In the genomic region with DNA sequence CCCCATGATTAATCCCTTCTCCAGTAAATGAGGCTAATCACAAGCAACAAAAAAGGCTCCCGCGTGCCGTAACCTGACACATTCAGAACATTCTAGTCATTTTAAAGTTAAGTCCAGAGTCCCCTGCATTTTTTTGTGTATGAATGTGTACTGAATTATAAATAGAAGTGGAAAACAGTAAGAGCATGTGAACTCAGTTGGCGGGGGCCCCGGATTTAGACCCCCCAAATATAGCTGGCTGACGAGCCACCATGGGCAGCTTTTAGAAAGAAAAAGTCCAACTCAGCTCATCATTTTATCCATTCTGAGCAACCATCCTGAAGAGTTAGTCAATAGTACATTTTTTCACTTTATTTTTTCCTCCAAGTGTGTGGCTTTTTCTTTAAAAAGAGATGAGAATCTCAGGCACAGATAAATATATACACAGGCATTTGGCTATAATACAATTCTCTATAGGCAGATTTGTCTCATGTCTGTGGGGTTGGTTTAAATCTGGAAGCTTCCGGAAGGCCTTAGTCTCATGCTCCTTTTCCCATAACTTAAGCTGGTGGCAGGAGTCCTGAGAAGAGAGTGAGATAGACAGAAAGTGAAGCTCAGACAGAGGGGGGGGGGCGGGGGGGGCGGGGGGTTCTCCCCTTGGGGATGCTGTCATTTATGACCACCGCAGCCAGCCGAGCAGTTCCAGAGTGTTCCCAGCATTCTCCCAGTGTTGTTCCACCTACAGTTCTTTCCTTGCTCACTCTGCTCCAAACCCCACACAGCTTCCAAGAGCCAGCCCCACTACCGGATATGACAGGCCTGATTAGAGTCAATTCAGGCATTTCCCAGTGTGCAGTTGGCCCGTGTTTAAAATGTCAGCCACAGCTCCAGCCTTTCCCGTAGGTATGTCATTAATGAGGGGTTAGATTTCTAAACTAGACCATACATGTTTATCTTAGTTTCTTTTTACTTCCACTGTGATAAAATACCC, we compare ENCODE assay signal across 11 mouse cellular contexts. TPM values are rescaled to one million over a fixed set of nuclear protein-coding genes. Genes with fewer than 3 reads are reported as not detected.
DNase-seq lines count a peak whose midpoint lies in the region; ATAC-seq and TF ChIP-seq lines count a peak whose summit lies in the region.
"Had no signal": no experiment of that assay in that cellular context is flagged by ENCODE, and none has a peak within 500 bp of the region (broad histone marks: within the 10 kb centered on the region; RNA-seq: fewer than 3 reads in every experiment).

No protein-coding gene starts in this region.

- peak; percentile 30; the same call in 1 of the 2 replicates for TF ChIP-seq POLR2A in heart, adult 2 months (IDR thresholded peaks at IDR 0.05; ENCODE audit: insufficient read depth, low read depth, low read length)

- no peak overlapping the region for H3K9ac ChIP-seq in kidney, embryonic 14.5 days (ENCODE audit: low read depth, low read length)
- no peak overlapping the region for H3K9ac ChIP-seq in heart, adult 2 months (ENCODE audit: low read depth, low read length)
- H3K9ac ChIP-seq in lung, embryonic 16.5 days (ENCODE audit: low read length) = no peak overlapping the region
- H3K9ac ChIP-seq: neural tube, embryonic 12.5 days had no signal

- 0 out of 2 replicates have a peak, but pooled peaks have one; percentile 35 for TF ChIP-seq EP300 in heart, adult 2 months (IDR thresholded peaks at IDR 0.05; ENCODE audit: insufficient read depth, low read depth, low read length)

- peak; percentile 48; the same call in 1 of the 2 replicates for ATAC-seq in kidney, embryonic 14.5 days (ENCODE audit: low FRiP score, low TSS enrichment)
- ATAC-seq in lung, embryonic 16.5 days (ENCODE audit: low read depth) = peak; percentile 77
- ATAC-seq in megakaryocyte, adult 5-6 weeks (ENCODE audit: poor library complexity, severe bottlenecking) = no peak

- no peaks in the 10 kb centered on the region for H3K36me3 ChIP-seq in kidney, embryonic 14.5 days (ENCODE audit: control insufficient read depth, insufficient read depth, low read length)
- no peaks in the 10 kb centered on the region; the same call in 1 of the 2 replicates for H3K36me3 ChIP-seq in heart, adult 2 months (ENCODE audit: control insufficient read depth, insufficient read depth, low read length)
- H3K36me3 ChIP-seq in lung, embryonic 16.5 days (ENCODE audit: control insufficient read depth, insufficient read depth, low read length) = no peaks in the 10 kb centered on the region
- H3K36me3 ChIP-seq: neural tube, embryonic 12.5 days had no signal

- no peak overlapping the region for H3K4me3 ChIP-seq in kidney, embryonic 14.5 days (ENCODE audit: low read length)
- no peak overlapping the region for H3K4me3 ChIP-seq in heart, adult 2 months
- no peak overlapping the region for H3K4me3 ChIP-seq in lung, embryonic 16.5 days (ENCODE audit: low read length)
- H3K4me3 ChIP-seq: neural tube, embryonic 12.5 days had no signal

- no peak overlapping the region for H3K4me2 ChIP-seq in kidney, embryonic 14.5 days (replicated peaks; ENCODE audit: low read depth, low read length)
- no peak overlapping the region for H3K4me2 ChIP-seq in lung, embryonic 16.5 days (ENCODE audit: low read depth, low read length)
- H3K4me2 ChIP-seq: neural tube, embryonic 12.5 days had no signal

- 0 out of 2 replicates have a peak, but pooled peaks cover 3% of the 10 kb centered on the region for H3K4me1 ChIP-seq in kidney, embryonic 14.5 days (ENCODE audit: control insufficient read depth, insufficient read depth, low read length)
- H3K4me1 ChIP-seq in heart, adult 2 months (ENCODE audit: control insufficient read depth, insufficient read depth, low read length) = peaks cover 8% of the 10 kb centered on the region
- H3K4me1 ChIP-seq in lung, embryonic 16.5 days (replicated peaks; ENCODE audit: control insufficient read depth, insufficient read depth, low read length) = peaks cover 10% of the 10 kb centered on the region
- H3K4me1 ChIP-seq: neural tube, embryonic 12.5 days had no signal

- no peak for DNase-seq in kidney, postnatal 14 days
- peak; percentile 85 for DNase-seq in brain, adult 2 months (ENCODE audit: low read depth, low spot score)
- peak in 1 of 2 experiments; percentile 55 for DNase-seq in heart, adult 2 months
- DNase-seq in layer of hippocampus, postnatal 36 days = no peak
- DNase-seq in yolk sac, embryonic 10.5 days (ENCODE audit: low spot score) = no peak
- DNase-seq: gastrocnemius, postnatal 10 days; thymus, postnatal 36 days had no signal

- H3K27me3 ChIP-seq in kidney, embryonic 14.5 days (ENCODE audit: control insufficient read depth, insufficient read depth, low read length) = no peaks in the 10 kb centered on the region
- no peaks in the 10 kb centered on the region for H3K27me3 ChIP-seq in heart, adult 2 months (ENCODE audit: control insufficient read depth, insufficient read depth, low read length)
- no peaks in the 10 kb centered on the region for H3K27me3 ChIP-seq in lung, embryonic 16.5 days (ENCODE audit: control insufficient read depth, insufficient read depth, low read depth, low read length)
- H3K27me3 ChIP-seq: neural tube, embryonic 12.5 days had no signal

- 49% methylated on average over 14 of the region's 14 CpGs for WGBS in kidney, embryonic 14.5 days
- WGBS in heart, adult 2 months = 37% methylated on average over 14 of the region's 14 CpGs
- WGBS in lung, embryonic 16.5 days = 46% methylated on average over 14 of the region's 14 CpGs

- H3K79me2 ChIP-seq in heart, adult 2 months (replicated peaks; ENCODE audit: control insufficient read depth, insufficient read depth, low read length) = no peaks in the 10 kb centered on the region

- no peak for TF ChIP-seq CTCF in heart, adult 2 months (IDR thresholded peaks at IDR 0.05)

- intact Hi-C loops in heart, adult 2 months (cut with DNase I) = no loop called here

- H3K9me3 ChIP-seq in kidney, embryonic 14.5 days (ENCODE audit: control insufficient read depth, low read length) = no peaks in the 10 kb centered on the region
- H3K9me3 ChIP-seq in lung, embryonic 16.5 days (ENCODE audit: control insufficient read depth, low read length) = no peaks in the 10 kb centered on the region

- H3K27ac ChIP-seq in kidney, embryonic 14.5 days (ENCODE audit: low read depth, low read length) = no peak overlapping the region
- peak overlapping the region; percentile 54 for H3K27ac ChIP-seq in heart, adult 2 months
- H3K27ac ChIP-seq in lung, embryonic 16.5 days (ENCODE audit: low read length) = peak overlapping the region; percentile 68
- H3K27ac ChIP-seq: neural tube, embryonic 12.5 days had no signal

RNA-seq across cellular contexts. Expression of a gene that starts 34.1 kb away (rescaled TPM):
- 36.8 and 56.7 TPM in 2 replicates for polyA plus RNA-seq in kidney, embryonic 14.5 days (2014; fragmentation: Nextera tagmentation; extraction: Ambion mirVana)
- 10 to 100 TPM; 79.1 to 84.1 TPM for total RNA-seq in heart, adult 2 months (2021)
- 46.7 and 87.4 TPM in 2 replicates for polyA plus RNA-seq in heart, adult 2 months (2012; rRNA removed)
- 29.6 and 33.4 TPM in 2 replicates for polyA plus RNA-seq in lung, embryonic 16.5 days (2015; fragmentation: Nextera tagmentation; extraction: Ambion mirVana)
- 34.2 and 34.4 TPM in 2 replicates for total RNA-seq in megakaryocyte, adult 5-6 weeks (2015)
- 28.3 and 33.8 TPM in 2 replicates for total RNA-seq in megakaryocyte, adult 5-6 weeks (2017)
- 10 to 100 TPM; 32.2 to 33.8 TPM for total RNA-seq in layer of hippocampus, postnatal 36 days (2021)

RNA-seq across cellular contexts. Expression of a gene that starts 44.2 kb away (rescaled TPM):
- 6.6 and 8.6 TPM in 2 replicates for polyA plus RNA-seq in kidney, embryonic 14.5 days (2014; fragmentation: Nextera tagmentation; extraction: Ambion mirVana)
- total RNA-seq in heart, adult 2 months (2021) = under 1 TPM; 0.25 to 0.39 TPM
- 0.44 and 0.51 TPM in 2 replicates for polyA plus RNA-seq in heart, adult 2 months (2012; rRNA removed)
- 3.8 and 4.3 TPM in 2 replicates for polyA plus RNA-seq in lung, embryonic 16.5 days (2015; fragmentation: Nextera tagmentation; extraction: Ambion mirVana)
- 0.68 TPM in 1 of 2 replicates, not detected in the other for total RNA-seq in megakaryocyte, adult 5-6 weeks (2015)
- total RNA-seq in megakaryocyte, adult 5-6 weeks (2017) = not detected in 2 replicates
- under 1 TPM; 0.61 to 0.72 TPM for total RNA-seq in layer of hippocampus, postnatal 36 days (2021)

RNA-seq across cellular contexts. Expression of a gene that starts 49.8 kb away (rescaled TPM):
- polyA plus RNA-seq in kidney, embryonic 14.5 days (2014; fragmentation: Nextera tagmentation; extraction: Ambion mirVana) = 17.4 and 22.3 TPM in 2 replicates
- total RNA-seq in heart, adult 2 months (2021) = 10 to 100 TPM; 78.0 to 80.2 TPM
- polyA plus RNA-seq in heart, adult 2 months (2012; rRNA removed) = 11.2 and 27.6 TPM in 2 replicates
- polyA plus RNA-seq in lung, embryonic 16.5 days (2015; fragmentation: Nextera tagmentation; extraction: Ambion mirVana) = 15.3 and 15.7 TPM in 2 replicates
- 53.0 and 63.4 TPM in 2 replicates for total RNA-seq in megakaryocyte, adult 5-6 weeks (2015)
- total RNA-seq in megakaryocyte, adult 5-6 weeks (2017) = 65.0 and 75.9 TPM in 2 replicates
- total RNA-seq in layer of hippocampus, postnatal 36 days (2021) = 100 to 1,000 TPM; 136 to 137 TPM
